Mouse (Mus musculus) myocyte (in vitro differentiated cells): ENCODE results near the gene Tnip2.

ENCODE experiments used
- CEBPB ChIP-seq: IDR thresholded peaks from 2 replicates; pipeline ENCODE4 v1.6.1; 2011; ENCODE audit warnings: mild to moderate bottlenecking, moderate library complexity; ENCODE audit not compliant: poor library complexity, insufficient read depth, severe bottlenecking
- MAX ChIP-seq: IDR thresholded peaks from one replicate; pipeline ENCODE4 v1.6.1; 2011; ENCODE audit warnings: low read depth, mild to moderate bottlenecking, control low read depth
- MYOD1 ChIP-seq, 3 experiments: IDR thresholded peaks; one replicate each; pipeline ENCODE4 v1.6.1; 2011; ENCODE audit warnings: control low read depth in 2 of 3, low read depth in 2 of 3, mild to moderate bottlenecking in 2 of 3, moderate library complexity in 1 of 3; ENCODE audit not compliant: insufficient read length in 2 of 3, control insufficient read depth in 1 of 3
- POLR2A ChIP-seq: IDR thresholded peaks from one replicate; pipeline ENCODE4 v1.6.1; 2011; ENCODE audit warnings: low read depth, mild to moderate bottlenecking, control low read depth, moderate library complexity; ENCODE audit not compliant: insufficient read length
- TCF12 ChIP-seq: IDR thresholded peaks from one replicate; pipeline ENCODE4 v1.6.1; 2011; ENCODE audit warnings: mild to moderate bottlenecking, control low read depth; ENCODE audit not compliant: poor library complexity, insufficient read depth, severe bottlenecking

GRCm38 (mm10) chr5:34533066-34533465, 19.3 kb upstream of the Tnip2 start:
- TF ChIP-seq POLR2A (no peak), TCF12 (no peak), MYOD1 (IDR thresholded peaks at IDR 0.05; ENCODE audit: control insufficient read depth in 1 of 3, insufficient read length in 2 of 3, low read depth in 2 of 3) (no peak), MAX (no peak), CEBPB (no peak)
